Mouse (Mus musculus) lung, embryonic 14.5 days (tissue): ENCODE results near the gene Smc5. TPM values are rescaled to one million over a fixed set of nuclear protein-coding genes. Genes with fewer than 3 reads are reported as not detected.

Experiments
- ATAC-seq: fragments of 200-750 bp; cut with Nextera tagmentation; 2 replicates; pipeline ENCODE4 v1.8.0; 2017; ENCODE audit warnings: mild to moderate bottlenecking, moderate TSS enrichment, moderate library complexity; ENCODE audit not compliant: insufficient read depth
- DNase-seq: peaks from one replicate; pipeline ENCODE4 v3.0.0-alpha.2; 2015
- H3K27ac ChIP-seq: fragments of 300-500 bp; sonication (generic); 2 replicates; pipeline ENCODE4 v1.5.1; 2014; ENCODE audit warnings: low read depth, mild to moderate bottlenecking, moderate library complexity
- H3K27me3 ChIP-seq: fragments of 300-500 bp; sonication (generic); 2 replicates; pipeline ENCODE4 v1.6.1; 2014; ENCODE audit warnings: low read length, control low read depth; ENCODE audit not compliant: insufficient read depth
- H3K36me3 ChIP-seq: fragments of 300-500 bp; sonication (generic); 2 replicates; pipeline ENCODE4 v1.6.1; 2014; ENCODE audit warnings: control low read depth; ENCODE audit not compliant: insufficient read depth
- H3K4me1 ChIP-seq: fragments of 300-500 bp; sonication (generic); 2 replicates; pipeline ENCODE4 v1.6.1; 2014; ENCODE audit warnings: antibody characterized with exemption, control low read depth; ENCODE audit not compliant: insufficient read depth
- H3K4me2 ChIP-seq: fragments of 300-500 bp; sonication (generic); 2 replicates; pipeline ENCODE4 v1.6.1; 2014; ENCODE audit warnings: mild to moderate bottlenecking
- H3K4me3 ChIP-seq: fragments of 300-500 bp; sonication (generic); 2 replicates; pipeline ENCODE4 v1.5.1; 2014; ENCODE audit warnings: low read depth, low read length
- H3K9ac ChIP-seq: fragments of 300-500 bp; sonication (generic); 2 replicates; pipeline ENCODE4 v1.6.1; 2014
- H3K9me3 ChIP-seq: fragments of 300-500 bp; sonication (generic); 2 replicates; pipeline ENCODE4 v1.6.1; 2016; ENCODE audit warnings: low read depth, low read length, control low read depth
- CTCF ChIP-seq: IDR thresholded peaks from 2 replicates; pipeline ENCODE4 v1.5.1; 2016; ENCODE audit warnings: antibody characterized with exemption, low read depth
- WGBS: fragments of 180-500 bp; shearing (Covaris S2); extraction: QIAGEN DNeasy Blood & Tissue Kit; methylation state at CpG from one replicate; pipeline ENCODE4 v1.1.7; 2014; 5-methylcytosine and 5-hydroxymethylcytosine counted together
- polyA plus RNA-seq: library from polyadenylated mRNA; unstranded; fragments of >200 nt; fragmentation: Nextera tagmentation; extraction: Ambion mirVana; gene quantifications from 2 replicates; pipeline ENCODE4 v1.2.1, GENCODE M21; 2014

Smc5 gene
- 38.9 and 41.0 TPM in 2 replicates for polyA plus RNA-seq

DNA sequence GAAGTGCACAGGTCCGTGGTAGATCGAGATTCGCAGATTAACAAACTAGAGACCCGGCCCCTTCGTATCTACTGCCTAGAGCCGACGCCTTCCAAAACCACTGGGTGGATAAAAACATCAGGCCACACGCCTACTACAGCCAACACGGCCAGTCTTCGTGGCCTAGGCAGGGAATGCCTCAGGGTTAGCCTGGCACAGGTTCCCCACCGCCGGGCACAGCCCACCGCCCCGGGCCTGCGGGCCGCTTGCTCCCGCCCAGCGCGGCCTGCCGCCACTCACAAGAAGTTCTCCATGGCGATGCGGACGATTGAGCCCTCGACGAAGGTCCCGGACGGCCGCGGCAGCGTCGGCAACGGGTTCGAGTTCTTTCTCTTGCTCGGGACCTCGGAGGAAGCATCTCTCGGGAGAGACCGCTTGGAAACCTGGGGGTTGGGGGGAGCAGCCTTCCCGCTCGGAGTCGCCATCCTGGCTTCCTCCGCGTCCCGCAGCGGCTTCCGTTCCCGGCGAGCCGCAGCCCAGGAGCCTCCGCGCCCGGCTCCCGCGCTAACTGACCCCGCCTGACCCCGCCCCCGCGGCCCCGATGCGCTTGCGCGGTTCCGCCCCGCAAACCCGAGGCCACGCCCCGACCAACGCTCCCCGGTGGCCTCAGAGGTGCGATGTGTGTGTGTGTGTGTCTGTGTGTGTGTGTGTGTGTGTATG, at the start of gene Smc5:
TSS of gene Smc5 (minus strand) at position 543 of the 699 bp plus-strand sequence.
- ATAC-seq (peak; percentile 96), DNase-seq (peak; percentile 93)
- peaks cover 4% of the 10 kb centered on the region for H3K36me3 ChIP-seq
- H3K27me3 ChIP-seq = no peaks in the 10 kb centered on the region
- no peaks in the 10 kb centered on the region for H3K9me3 ChIP-seq
- no peak; the same call in 1 of the 2 replicates for TF ChIP-seq CTCF
- peak within 1 kb of the TSS; percentile 86 for H3K4me3 ChIP-seq
- under 1% methylated on average over 69 of the region's 69 CpGs for WGBS
- peak within 1 kb of the TSS; percentile 83 for H3K27ac ChIP-seq
- H3K4me1 ChIP-seq = peaks cover 4% of the 10 kb centered on the region; the same call in 1 of the 2 replicates
- H3K9ac ChIP-seq = peak within 1 kb of the TSS; percentile 93
- peak within 1 kb of the TSS; percentile 73 for H3K4me2 ChIP-seq

DNA sequence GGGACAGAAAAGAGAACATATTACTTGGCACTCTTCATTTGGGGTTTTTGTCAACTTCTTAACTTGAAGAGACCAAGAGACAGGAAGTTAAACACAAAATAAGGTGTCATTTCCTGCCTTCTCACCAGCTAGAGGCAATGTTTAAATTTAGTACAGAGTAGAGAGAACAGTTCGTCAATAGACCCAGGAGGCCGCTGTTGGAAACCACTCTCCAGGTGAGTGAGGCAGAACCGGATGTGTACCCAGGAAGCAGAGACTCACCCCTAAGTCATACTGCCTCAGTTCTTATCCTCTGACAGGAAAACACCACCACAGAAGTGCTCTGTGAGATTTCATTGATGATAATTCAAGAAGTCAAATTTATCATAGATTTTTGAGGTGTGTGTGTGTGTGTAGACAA, 49.4 kb upstream of the Smc5 start:
- no peaks in the 10 kb centered on the region for H3K27me3 ChIP-seq
- no peak overlapping the region for H3K27ac ChIP-seq
- H3K9me3 ChIP-seq = no peaks in the 10 kb centered on the region
- no peak overlapping the region for H3K4me2 ChIP-seq
- ATAC-seq (no peak), DNase-seq (no peak)
- TF ChIP-seq CTCF = no peak
- H3K9ac ChIP-seq = no peak overlapping the region
- WGBS = 45% methylated on average over 3 of the region's 3 CpGs
- no peak overlapping the region for H3K4me3 ChIP-seq
- H3K36me3 ChIP-seq = no peaks in the 10 kb centered on the region
- no peaks in the 10 kb centered on the region for H3K4me1 ChIP-seq

DNA sequence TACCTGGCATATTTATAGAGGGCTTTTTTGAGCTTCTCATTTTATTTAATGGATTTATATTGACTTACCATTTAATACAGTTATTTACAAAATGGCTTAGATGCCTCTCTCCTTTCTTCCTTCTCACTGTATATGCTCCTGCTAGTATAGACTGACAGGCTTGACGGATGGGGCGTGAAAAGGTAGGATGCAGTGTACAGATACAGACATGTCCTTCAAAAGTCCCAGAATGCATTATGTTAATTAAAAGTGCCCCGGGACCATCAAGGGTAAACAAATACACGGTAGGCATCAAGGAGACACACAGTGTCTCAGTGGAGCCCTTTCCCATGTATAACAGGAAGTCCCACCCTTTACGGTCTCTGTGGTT, 44.3 kb upstream of the Smc5 start:
- TF ChIP-seq CTCF = no peak

DNA sequence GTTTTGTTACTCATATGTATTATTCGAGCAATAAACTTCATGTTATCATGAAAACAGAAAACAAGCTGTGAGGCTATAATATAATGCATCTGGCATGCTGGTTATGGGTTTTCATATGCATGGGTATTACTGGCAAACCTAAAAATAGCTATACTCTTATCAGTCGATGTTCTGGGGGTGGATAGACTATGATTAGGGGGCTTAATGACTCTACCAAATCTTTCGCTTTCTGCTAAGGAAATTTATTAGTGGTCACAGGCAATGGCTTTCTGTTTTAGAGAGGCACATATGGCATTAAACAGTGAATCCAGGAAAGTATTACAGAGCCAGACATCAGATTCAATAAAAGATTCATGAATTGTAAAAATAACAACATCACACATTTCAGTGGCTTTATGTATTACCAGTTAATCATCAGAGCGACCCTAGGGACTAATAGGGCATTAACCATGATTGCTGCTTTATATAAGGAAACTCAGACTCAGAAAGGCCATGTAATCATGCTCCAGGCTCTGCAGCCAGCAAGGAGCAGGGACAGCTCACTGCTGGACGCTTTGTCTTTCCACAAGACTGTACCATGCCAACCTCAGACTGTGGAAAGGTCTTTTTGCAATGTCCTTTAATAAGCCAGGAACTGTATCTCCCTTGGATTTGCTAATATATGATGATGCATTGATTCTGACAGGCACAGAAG, 43.7 kb upstream of the Smc5 start:
- Histone ChIP-seq H3K36me3 (no peaks in the 10 kb centered on the region), H3K4me3 (no peak overlapping the region), H3K4me2 (no peak overlapping the region), H3K9me3 (no peaks in the 10 kb centered on the region), H3K27ac (no peak overlapping the region), H3K4me1 (no peaks in the 10 kb centered on the region), H3K9ac (no peak overlapping the region), H3K27me3 (no peaks in the 10 kb centered on the region)
- no peak for TF ChIP-seq CTCF
- ATAC-seq (no peak), DNase-seq (no peak)
- 63% methylated on average over 5 of the region's 5 CpGs for WGBS

More for the DNA sequence above, 44.3 kb upstream of the Smc5 start:
- Histone ChIP-seq H3K4me2 (no peak overlapping the region), H3K4me3 (no peak overlapping the region), H3K36me3 (no peaks in the 10 kb centered on the region), H3K27me3 (no peaks in the 10 kb centered on the region), H3K4me1 (no peaks in the 10 kb centered on the region), H3K27ac (no peak overlapping the region), H3K9me3 (no peaks in the 10 kb centered on the region), H3K9ac (no peak overlapping the region)
- ATAC-seq = no peak
- 67% methylated on average over 5 of the region's 5 CpGs for WGBS
- no peak for DNase-seq

DNA sequence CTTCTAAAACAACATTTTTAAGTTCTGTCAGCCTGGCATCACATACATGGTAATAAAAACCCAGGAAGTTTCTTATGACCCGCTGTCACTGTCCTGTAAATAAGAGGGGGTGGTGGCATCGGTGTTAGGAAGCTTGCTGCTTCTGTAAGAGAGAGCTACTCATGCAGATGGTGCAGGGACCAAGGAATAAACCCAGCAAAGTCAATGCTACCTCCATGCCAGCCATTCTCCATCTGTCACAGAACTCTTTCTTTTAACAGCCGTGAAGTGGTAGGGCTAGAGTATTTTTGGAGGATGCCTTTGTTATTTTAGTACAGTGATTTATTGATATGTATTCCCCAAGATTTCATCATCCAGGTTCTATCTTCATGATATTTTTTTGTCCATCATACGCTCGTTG, 43.2 kb upstream of the Smc5 start:
- Histone ChIP-seq H3K4me2 (no peak overlapping the region), H3K4me1 (no peaks in the 10 kb centered on the region), H3K27me3 (no peaks in the 10 kb centered on the region), H3K9me3 (no peaks in the 10 kb centered on the region), H3K4me3 (no peak overlapping the region), H3K36me3 (no peaks in the 10 kb centered on the region), H3K27ac (no peak overlapping the region), H3K9ac (no peak overlapping the region)
- DNase-seq (no peak), ATAC-seq (no peak)
- 72% methylated on average over 5 of the region's 5 CpGs for WGBS
- no peak for TF ChIP-seq CTCF

DNA sequence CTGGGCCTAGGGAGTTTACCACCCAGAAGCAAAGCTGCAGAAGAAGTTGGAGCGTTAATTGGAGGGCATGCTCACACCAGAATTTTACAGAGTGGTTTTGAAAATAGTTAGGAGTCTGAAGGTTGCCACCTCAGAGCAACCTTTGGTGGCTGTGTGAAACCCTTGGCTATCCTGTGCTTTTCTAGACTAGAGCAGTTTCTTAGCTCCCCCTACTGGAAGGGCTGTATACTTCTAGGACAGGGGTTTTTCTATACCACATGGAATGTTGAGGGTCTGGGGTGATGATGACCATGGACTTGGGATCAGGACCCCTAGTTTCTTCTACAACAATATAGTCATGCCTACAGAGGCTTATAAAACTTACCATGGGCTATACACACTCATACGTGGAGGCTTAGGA, 36.3 kb upstream of the Smc5 start:
- Histone ChIP-seq H3K4me1 (no peaks in the 10 kb centered on the region), H3K27me3 (no peaks in the 10 kb centered on the region), H3K4me3 (no peak overlapping the region), H3K9ac (no peak overlapping the region), H3K27ac (no peak overlapping the region), H3K36me3 (no peaks in the 10 kb centered on the region), H3K4me2 (no peak overlapping the region), H3K9me3 (no peaks in the 10 kb centered on the region)
- TF ChIP-seq CTCF = peak; percentile 21; the same call in 1 of the 2 replicates
- no peak for DNase-seq
- no peak for ATAC-seq
- WGBS = 74% methylated on average over 2 of the region's 2 CpGs

DNA sequence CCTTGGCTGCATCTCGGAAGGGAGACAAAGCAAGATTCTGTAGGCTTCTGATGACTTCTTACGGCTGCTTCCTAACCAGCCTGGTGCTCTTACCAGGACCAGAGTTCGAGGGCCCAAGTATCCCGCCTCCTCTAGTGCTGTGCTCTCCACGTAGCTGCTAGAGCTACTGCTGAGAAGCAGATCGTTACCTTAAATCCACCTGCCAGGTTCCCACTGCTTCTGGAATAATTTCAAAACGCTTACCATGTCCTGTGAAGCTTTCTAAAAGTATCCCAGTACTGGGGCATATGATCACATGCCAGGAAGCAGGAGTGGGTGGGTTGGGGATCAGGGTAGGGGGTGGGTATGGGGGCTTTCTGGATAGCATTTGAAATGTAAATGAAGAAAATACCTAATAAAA, 33.0 kb upstream of the Smc5 start:
- DNase-seq = no peak
- H3K36me3 ChIP-seq = no peaks in the 10 kb centered on the region
- no peaks in the 10 kb centered on the region for H3K4me1 ChIP-seq
- H3K9ac ChIP-seq = no peak overlapping the region
- no peaks in the 10 kb centered on the region for H3K27me3 ChIP-seq
- no peak overlapping the region for H3K27ac ChIP-seq
- no peak for ATAC-seq
- H3K4me2 ChIP-seq = no peak overlapping the region
- WGBS = 82% methylated on average over 7 of the region's 7 CpGs
- TF ChIP-seq CTCF = no peak
- no peak overlapping the region for H3K4me3 ChIP-seq
- no peaks in the 10 kb centered on the region for H3K9me3 ChIP-seq
